Mouse (Mus musculus) kidney, adult 18-20 months (tissue): Measurements from ENCODE around the gene Vsig2.
A peak's percentile ranks its signal among the peaks of the same experiment; 100 is the strongest.

ENCODE experiments used
- DNase-seq: peaks from one replicate; pipeline ENCODE4 v3.0.0; 2021

The Vsig2 gene

GRCm38 (mm10) chr9:37567892-37568604 lies 29.0 kb downstream of the Vsig2 start:
- DNase-seq: peak; percentile 42

GRCm38 (mm10) chr9:37568605-37569214 lies 29.7 kb downstream of the Vsig2 start:
- DNase-seq: peak; percentile 38

- peak; percentile 12 for DNase-seq
Measured at GRCm38 (mm10) chr9:37569231-37569835, 30.3 kb downstream of the Vsig2 start.

- no peak for DNase-seq
Measured at GRCm38 (mm10) chr9:37572204-37572876, 33.3 kb downstream of the Vsig2 start.

- DNase-seq: no peak
Measured at GRCm38 (mm10) chr9:37576436-37576930, 37.4 kb downstream of the Vsig2 start.

GRCm38 (mm10) chr9:37583594-37583993 lies 44.5 kb downstream of the Vsig2 start:
- no peak for DNase-seq

- DNase-seq: no peak
Measured at GRCm38 (mm10) chr9:37586718-37587117, 47.7 kb downstream of the Vsig2 start.

- DNase-seq: no peak
Measured at GRCm38 (mm10) chr9:37590381-37590780, 51.3 kb downstream of the Vsig2 start.

- no peak for DNase-seq
Measured at GRCm38 (mm10) chr9:37592025-37592424, 53.0 kb downstream of the Vsig2 start.

GRCm38 (mm10) chr9:37592633-37593032 lies 53.6 kb downstream of the Vsig2 start:
- no peak for DNase-seq

GRCm38 (mm10) chr9:37593690-37594089 lies 54.6 kb downstream of the Vsig2 start:
- DNase-seq: no peak
